Mouse (Mus musculus): ENCODE results near the gene Gm5737.

Gene Gm5737

DNA sequence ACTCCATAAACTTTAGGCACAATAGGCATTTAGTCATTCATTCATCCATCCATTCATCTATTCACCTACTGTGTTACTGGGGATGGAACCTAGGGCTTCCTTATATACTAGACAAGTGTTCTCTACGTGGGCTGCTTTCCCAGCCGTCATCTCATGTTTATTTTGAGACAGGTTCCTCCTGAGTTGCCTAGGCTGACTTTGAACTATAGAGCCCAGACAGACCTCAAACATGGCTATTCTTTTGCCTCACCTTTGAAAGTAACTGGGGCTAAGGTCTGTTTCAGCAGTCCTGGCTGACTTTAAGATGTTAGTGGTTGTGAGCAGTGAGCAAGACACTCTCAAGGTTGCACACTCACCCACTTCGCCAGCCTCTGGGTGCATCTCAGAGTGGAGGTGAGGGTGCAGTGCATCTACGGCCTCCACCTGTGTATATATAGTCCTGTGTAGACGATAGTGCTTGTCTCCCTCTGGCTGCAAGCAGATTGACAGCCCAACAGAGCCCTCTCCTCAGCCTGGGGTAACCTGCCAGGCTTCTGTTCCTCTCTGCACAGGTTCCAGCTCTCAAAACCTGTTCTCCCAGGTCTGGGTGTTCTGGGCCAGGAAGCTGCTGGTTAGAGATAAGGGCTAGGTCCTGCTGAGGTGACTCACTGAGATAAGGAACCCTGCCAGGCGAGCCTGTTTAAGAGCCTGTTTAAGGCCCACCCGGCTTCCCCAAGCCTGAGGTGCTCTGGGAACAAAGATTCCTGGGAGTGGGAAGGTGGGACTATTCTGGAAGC lies 62.8 kb downstream of the Gm5737 start:
- no peak for DNase-seq (ENCODE audit: low read depth, low spot score)

DNA sequence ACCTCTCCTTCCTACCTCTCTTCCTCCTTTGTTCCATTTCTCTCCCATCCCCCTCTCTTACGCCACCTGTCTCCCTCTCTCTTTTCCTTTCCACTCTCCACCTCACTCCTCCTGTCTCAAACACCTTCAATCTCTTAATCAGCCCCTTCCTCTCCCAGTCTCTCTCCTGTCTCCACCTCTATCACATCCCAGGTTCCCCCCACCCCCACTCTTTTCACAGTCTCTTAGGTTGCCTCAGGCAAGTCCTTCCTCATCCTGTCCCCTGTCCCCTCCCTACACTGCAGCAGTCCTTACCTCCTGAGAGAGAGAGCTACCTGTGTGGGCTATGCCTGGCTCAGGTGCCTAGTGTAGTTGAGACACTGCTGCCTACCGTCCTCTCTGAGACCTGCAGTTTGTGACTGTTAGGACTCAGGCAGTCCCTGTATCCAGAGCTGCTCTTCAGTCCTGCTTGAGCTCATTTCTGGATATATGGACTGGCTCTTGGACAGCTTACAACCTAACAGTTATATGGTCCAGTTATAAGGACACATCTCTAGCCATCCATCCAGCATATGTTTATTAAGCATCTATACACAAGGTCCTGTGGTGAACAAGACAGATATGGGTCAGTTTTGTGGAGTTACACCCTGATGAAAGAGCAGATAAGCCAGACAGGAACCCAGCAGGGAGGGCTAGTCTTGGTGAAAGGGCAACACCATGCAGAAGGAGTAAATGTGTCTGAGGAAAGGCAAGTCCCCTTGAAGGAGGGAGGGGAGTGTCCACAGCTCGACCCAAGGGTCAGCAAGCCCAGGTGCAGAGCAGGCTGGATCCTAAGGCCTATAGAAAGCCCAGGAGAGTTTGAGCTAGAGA lies 63.6 kb downstream of the Gm5737 start:
- no peak for DNase-seq (ENCODE audit: low read depth, low spot score)

DNA sequence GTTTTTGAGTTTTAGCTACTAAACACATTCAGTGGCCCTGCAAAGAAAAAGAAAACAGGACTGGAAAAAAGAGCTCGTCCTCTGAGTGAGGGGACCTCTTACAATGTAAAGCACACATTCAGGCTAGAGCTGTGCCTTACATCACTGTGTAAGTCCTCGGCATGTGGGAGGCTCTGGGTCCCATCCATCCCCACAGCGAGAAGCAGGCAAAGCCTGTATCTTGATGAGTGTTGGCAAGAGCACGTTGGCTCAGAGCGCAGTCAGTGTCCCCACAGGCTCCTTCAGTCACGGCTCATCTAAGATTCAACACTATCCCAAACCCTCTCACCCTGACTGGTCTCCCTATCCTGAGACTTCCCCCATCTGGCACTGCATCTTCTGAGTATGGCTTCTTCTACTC lies 66.1 kb downstream of the Gm5737 start:
- DNase-seq (ENCODE audit: low read depth, low spot score): no peak

DNA sequence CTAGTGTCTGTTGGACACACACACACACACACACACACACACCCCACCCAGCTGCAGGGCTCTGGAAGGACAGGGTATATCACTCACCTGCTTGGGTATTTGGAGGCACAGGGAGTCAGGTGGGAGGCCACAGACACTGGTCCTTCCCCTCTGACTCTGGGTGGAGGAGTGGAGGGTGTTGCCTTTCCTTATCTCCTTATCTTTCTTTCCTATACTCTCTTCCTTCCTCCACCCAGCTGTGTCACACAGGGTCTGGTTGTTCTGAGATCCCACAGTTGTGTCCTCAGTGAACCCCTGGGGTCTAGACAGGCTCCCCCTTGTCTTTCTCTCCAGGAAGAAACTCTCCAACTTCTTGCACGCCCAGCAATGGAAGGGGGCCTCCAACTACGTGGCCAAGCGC lies 67.8 kb downstream of the Gm5737 start:
- no peak for DNase-seq (ENCODE audit: low read depth, low spot score)

DNA sequence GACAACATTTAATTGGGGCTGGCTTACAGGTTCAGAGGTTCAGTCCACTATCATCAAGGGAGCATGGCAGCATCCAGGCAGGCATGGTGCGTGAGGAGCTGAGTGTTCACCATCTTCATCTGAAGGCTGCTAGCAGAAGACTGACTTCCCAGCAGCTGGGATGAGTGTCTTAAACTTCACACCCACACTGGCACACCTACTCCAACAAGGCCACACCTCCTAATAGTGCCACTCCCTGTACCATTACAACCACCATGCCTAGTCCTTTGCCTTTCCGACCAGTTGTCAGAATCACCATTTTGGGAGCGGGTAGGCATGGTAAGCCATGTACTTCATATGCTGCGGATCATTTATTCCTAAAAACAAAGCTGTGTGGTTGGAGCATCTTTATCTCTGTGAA lies 68.6 kb downstream of the Gm5737 start:
- DNase-seq (ENCODE audit: low read depth, low spot score): no peak

Measured in embryo, embryonic 11.5 days (tissue).